ENCODE assay signal across 10 mouse cellular contexts in genomic region chr11:71251333-71251732, GRCm38 (mm10). TPM values are rescaled to one million over a fixed set of nuclear protein-coding genes. Genes with fewer than 3 reads are reported as not detected.
DNase-seq lines count a peak whose midpoint lies in the region; ATAC-seq lines count a peak whose summit lies in the region.
"Had no signal": no experiment of that assay in that cellular context is flagged by ENCODE, and none has a peak within 500 bp of the region (broad histone marks: within the 10 kb centered on the region; RNA-seq: fewer than 3 reads in every experiment).

No protein-coding gene starts in this region.

- H3K9ac ChIP-seq in limb, embryonic 11.5 days (ENCODE audit: low read length), result no peak overlapping the region
- H3K9ac ChIP-seq in liver, embryonic 15.5 days, result no peak overlapping the region

- intact Hi-C loops in left cerebral cortex, postnatal 36 days (cut with DNase I), result no loop called here

- H3K9me3 ChIP-seq in limb, embryonic 11.5 days (ENCODE audit: control insufficient read depth, low read length), result no peaks in the 10 kb centered on the region
- no peaks in the 10 kb centered on the region for H3K9me3 ChIP-seq in limb, embryonic 10.5 days (replicated peaks)
- no peaks in the 10 kb centered on the region for H3K9me3 ChIP-seq in liver, embryonic 15.5 days (replicated peaks)

- H3K27ac ChIP-seq in limb, embryonic 11.5 days (replicated peaks; ENCODE audit: low read depth, low read length), result no peak overlapping the region
- no peak overlapping the region for H3K27ac ChIP-seq in limb, embryonic 10.5 days
- H3K27ac ChIP-seq in liver, embryonic 15.5 days (replicated peaks), result no peak overlapping the region; the same call in 1 of the 2 replicates

- no peak overlapping the region for H3K4me3 ChIP-seq in limb, embryonic 11.5 days (ENCODE audit: low read depth, low read length)
- H3K4me3 ChIP-seq in limb, embryonic 10.5 days, result no peak overlapping the region
- no peak overlapping the region for H3K4me3 ChIP-seq in liver, embryonic 15.5 days (replicated peaks)

- no peaks in the 10 kb centered on the region for H3K36me3 ChIP-seq in limb, embryonic 11.5 days (ENCODE audit: control insufficient read depth, insufficient read depth, low read length)
- no peaks in the 10 kb centered on the region for H3K36me3 ChIP-seq in limb, embryonic 10.5 days
- H3K36me3 ChIP-seq in liver, embryonic 15.5 days (replicated peaks), result no peaks in the 10 kb centered on the region

- 89% methylated on average over 5 of the region's 5 CpGs for WGBS in limb, embryonic 11.5 days
- WGBS in limb, embryonic 10.5 days, result 77% methylated on average over 5 of the region's 5 CpGs
- WGBS in liver, embryonic 15.5 days (ENCODE audit: insufficient replicate concordance), result 7% methylated on average over 5 of the region's 5 CpGs

- ATAC-seq in limb, embryonic 11.5 days (ENCODE audit: insufficient number of reproducible peaks, low FRiP score, low TSS enrichment, low read depth), result no peak
- ATAC-seq in liver, embryonic 15.5 days (ENCODE audit: insufficient read depth), result peak; percentile 70
- peak; percentile 99 for ATAC-seq in megakaryocyte progenitor cell, adult 5-6 weeks (replicated peaks; ENCODE audit: poor library complexity)
- ATAC-seq in inflammation-experienced regulatory T-cells, adult 6 months, result no peak
- ATAC-seq: midbrain, embryonic 16.5 days had no signal

- no peaks in the 10 kb centered on the region for H3K4me1 ChIP-seq in limb, embryonic 11.5 days (ENCODE audit: control insufficient read depth, insufficient read depth, low read length)
- no peaks in the 10 kb centered on the region for H3K4me1 ChIP-seq in limb, embryonic 10.5 days
- no peaks in the 10 kb centered on the region for H3K4me1 ChIP-seq in liver, embryonic 15.5 days (replicated peaks)

- no peak overlapping the region for H3K4me2 ChIP-seq in limb, embryonic 11.5 days (ENCODE audit: low read depth, severe bottlenecking)
- no peak overlapping the region for H3K4me2 ChIP-seq in liver, embryonic 15.5 days

- no peaks in the 10 kb centered on the region for H3K27me3 ChIP-seq in limb, embryonic 11.5 days (ENCODE audit: control insufficient read depth, insufficient read depth, low read length)
- H3K27me3 ChIP-seq in limb, embryonic 10.5 days (ENCODE audit: low read depth, poor library complexity, severe bottlenecking), result no peaks in the 10 kb centered on the region
- H3K27me3 ChIP-seq in liver, embryonic 15.5 days, result no peaks in the 10 kb centered on the region

- peak; percentile 15 for DNase-seq in limb, embryonic 11.5 days (ENCODE audit: low spot score)
- no peak for DNase-seq in limb, embryonic 10.5 days (ENCODE audit: low spot score)
- peak; percentile 49 for DNase-seq in brain, adult 2 months (ENCODE audit: low read depth, low spot score)
- DNase-seq in thymus, postnatal 36 days, result no peak
- DNase-seq in left cerebral cortex, postnatal 36 days (ENCODE audit: low spot score in 2 of 2), result no peak

RNA-seq across cellular contexts. Expression of gene Nlrp1b, which starts 20.8 kb away (rescaled TPM):
- not detected in 2 replicates for polyA plus RNA-seq in limb, embryonic 11.5 days (2014; fragmentation: Nextera tagmentation; extraction: Ambion mirVana)
- polyA plus RNA-seq in limb, embryonic 10.5 days (2016; fragmentation: Nextera tagmentation; extraction: Ambion mirVana), result not detected in 2 replicates
- polyA plus RNA-seq in liver, embryonic 15.5 days (2015; fragmentation: Nextera tagmentation; extraction: Ambion mirVana), result 0.06 TPM in 2 replicates
- total RNA-seq in megakaryocyte progenitor cell, adult 5-6 weeks (2015), result 0.35 and 0.68 TPM in 2 replicates
- total RNA-seq in megakaryocyte progenitor cell, adult 5-6 weeks (2017), result 0.25 and 0.30 TPM in 2 replicates
- total RNA-seq in left cerebral cortex, postnatal 36 days (2021), result under 1 TPM; 0.25 to 0.27 TPM
- 1 to 10 TPM; 1.5 to 6.7 (median 2.1) TPM for polyA plus RNA-seq in inflammation-experienced regulatory T-cells, adult 6 months (2017; shearing (Covaris generic))
- polyA plus RNA-seq: heart, embryonic 14.5 days; midbrain, embryonic 16.5 days had no signal

Comparison
In these comparisons a context has a peak if more than half of its experiments do, and no peak if none do; other contexts are left out.
1. DNase-seq: peak in limb, embryonic 11.5 days (single experiment) and brain, adult 2 months (single experiment); none in limb, embryonic 10.5 days (single experiment), thymus, postnatal 36 days (0 of 2) and left cerebral cortex, postnatal 36 days (0 of 2).
2. ATAC-seq: peak in liver, embryonic 15.5 days (single experiment) and megakaryocyte progenitor cell, adult 5-6 weeks (single experiment); none in limb, embryonic 11.5 days (single experiment) and inflammation-experienced regulatory T-cells, adult 6 months (single experiment).